Mouse (Mus musculus): Measurements from ENCODE around the gene Ly6g5b.
"Not testable (repeated sequence)": the region's sequence is repeated elsewhere in the genome, so short reads cannot be mapped to it uniquely, and the experiment has no call there.

Gene Ly6g5b

GRCm38 (mm10) chr17:35140490-35140996, 25.3 kb upstream of the Ly6g5b start:
- no peak for DNase-seq (ENCODE audit: low read depth, low spot score)

- no peak for DNase-seq (ENCODE audit: low read depth, low spot score)
Observed at GRCm38 (mm10) chr17:35139269-35139668, 24.0 kb upstream of the Ly6g5b start.

GRCm38 (mm10) chr17:35135591-35136320, 20.5 kb upstream of the Ly6g5b start:
- peak; percentile 83 for DNase-seq (ENCODE audit: low read depth, low spot score)

GRCm38 (mm10) chr17:35134801-35135590, 19.8 kb upstream of the Ly6g5b start, which contains the start of gene Bag6:
Bag6 (plus strand) TSS chr17:35135178.
- peak; percentile 96 for DNase-seq (ENCODE audit: low read depth, low spot score)

- no peak for DNase-seq (ENCODE audit: low read depth, low spot score)
Observed at GRCm38 (mm10) chr17:35133517-35133916, 18.3 kb upstream of the Ly6g5b start.

GRCm38 (mm10) chr17:35132174-35132560, 16.9 kb upstream of the Ly6g5b start:
- no peak for DNase-seq (ENCODE audit: low read depth, low spot score)

GRCm38 (mm10) chr17:35131500-35132173, 16.4 kb upstream of the Ly6g5b start, which contains the start of gene Apom:
Apom (minus strand) TSS chr17:35132050.
- no peak for DNase-seq (ENCODE audit: low read depth, low spot score)

- no peak for DNase-seq (ENCODE audit: low read depth, low spot score)
Observed at GRCm38 (mm10) chr17:35131038-35131437, 15.8 kb upstream of the Ly6g5b start.

- DNase-seq (ENCODE audit: low read depth, low spot score), result no peak
Observed at GRCm38 (mm10) chr17:35128996-35129395, 13.8 kb upstream of the Ly6g5b start.

GRCm38 (mm10) chr17:35127017-35127416, 11.8 kb upstream of the Ly6g5b start:
- no peak for DNase-seq (ENCODE audit: low read depth, low spot score)

GRCm38 (mm10) chr17:35126206-35126611, 11.0 kb upstream of the Ly6g5b start, which contains the start of gene D17H6S53E:
D17H6S53E (plus strand) TSS chr17:35126373.
- DNase-seq (ENCODE audit: low read depth, low spot score), result peak; percentile 72

GRCm38 (mm10) chr17:35125578-35125977, 10.3 kb upstream of the Ly6g5b start:
- DNase-seq (ENCODE audit: low read depth, low spot score), result no peak

- DNase-seq (ENCODE audit: low read depth, low spot score), result no peak
Observed at GRCm38 (mm10) chr17:35125081-35125480, 9.9 kb upstream of the Ly6g5b start.

GRCm38 (mm10) chr17:35124261-35124896, 9.2 kb upstream of the Ly6g5b start:
- DNase-seq (ENCODE audit: low read depth, low spot score), result not testable (repeated sequence)

- not testable (repeated sequence) for DNase-seq (ENCODE audit: low read depth, low spot score)
Observed at GRCm38 (mm10) chr17:35123287-35123686, 8.1 kb upstream of the Ly6g5b start.

- DNase-seq (ENCODE audit: low read depth, low spot score), result peak; percentile 71
Observed at GRCm38 (mm10) chr17:35121871-35122303, 6.7 kb upstream of the Ly6g5b start, which contains the start of gene Csnk2b. Csnk2b (minus strand) TSS chr17:35122053.

GRCm38 (mm10) chr17:35121143-35121799, 6.0 kb upstream of the Ly6g5b start, which contains the start of gene Gpank1:
Gpank1 (plus strand) TSS chr17:35121455.
- peak; percentile 99 for DNase-seq (ENCODE audit: low read depth, low spot score)

GRCm38 (mm10) chr17:35120745-35121142, 5.5 kb upstream of the Ly6g5b start:
- no peak for DNase-seq (ENCODE audit: low read depth, low spot score)

- no peak for DNase-seq (ENCODE audit: low read depth, low spot score)
Observed at GRCm38 (mm10) chr17:35111774-35112173, 3.5 kb downstream of the Ly6g5b start.

- DNase-seq (ENCODE audit: low read depth, low spot score), result no peak
Observed at GRCm38 (mm10) chr17:35108097-35108496, 7.1 kb downstream of the Ly6g5b start, which contains the start of gene Ly6g5c. Ly6g5c (plus strand) TSS chr17:35108279.

All from mesoderm, embryonic 11.5 days (tissue).